Mouse (Mus musculus): Measurements from ENCODE around the gene Acox3. TPM values are rescaled to one million over a fixed set of nuclear protein-coding genes. Genes with fewer than 3 reads are reported as not detected.

Gene Acox3
- polyA plus RNA-seq, 1 experiment, result 63.0 TPM

GRCm38 (mm10) chr5:35630706-35631105 is 47.9 kb downstream of the Acox3 start:
- H3K36me3 ChIP-seq (ENCODE audit: control insufficient read depth, insufficient read depth, low read length), result no peaks in the 10 kb centered on the region

GRCm38 (mm10) chr5:35631224-35631623 is 48.4 kb downstream of the Acox3 start:
- TF ChIP-seq POLR2A (IDR thresholded peaks at IDR 0.05; ENCODE audit: low read depth, low read length) (no peak), CTCF (IDR thresholded peaks at IDR 0.05; ENCODE audit: extremely low read depth, insufficient read depth, insufficient read length, insufficient replicate concordance) (no peak)
- Histone ChIP-seq H3K27me3 (ENCODE audit: control insufficient read depth, insufficient read depth, low read length) (no peaks in the 10 kb centered on the region), H3K36me3 (ENCODE audit: control insufficient read depth, insufficient read depth, low read length) (no peaks in the 10 kb centered on the region), H3K27ac (ENCODE audit: insufficient read depth, low read length) (no peak overlapping the region), H3K4me1 (ENCODE audit: control insufficient read depth, insufficient read depth, insufficient read length) (no peaks in the 10 kb centered on the region), H3K4me3 (ENCODE audit: extremely low read depth, insufficient read depth, insufficient read length) (no peak overlapping the region)
- no peak for DNase-seq (ENCODE audit: low read depth in 1 of 2, low spot score in 2 of 2)
- WGBS, result 23% methylated on average over 3 of the region's 3 CpGs

More at GRCm38 (mm10) chr5:35630706-35631105, 47.9 kb downstream of the Acox3 start:
- H3K27ac ChIP-seq (ENCODE audit: insufficient read depth, low read length), result no peak overlapping the region
- H3K4me3 ChIP-seq (ENCODE audit: extremely low read depth, insufficient read depth, insufficient read length), result no peak overlapping the region
- TF ChIP-seq CTCF (IDR thresholded peaks at IDR 0.05; ENCODE audit: extremely low read depth, insufficient read depth, insufficient read length, insufficient replicate concordance), result no peak
- TF ChIP-seq POLR2A (IDR thresholded peaks at IDR 0.05; ENCODE audit: low read depth, low read length), result no peak
- H3K4me1 ChIP-seq (ENCODE audit: control insufficient read depth, insufficient read depth, insufficient read length), result no peaks in the 10 kb centered on the region
- H3K27me3 ChIP-seq (ENCODE audit: control insufficient read depth, insufficient read depth, low read length), result no peaks in the 10 kb centered on the region
- 79% methylated on average over 1 of the region's 1 CpGs for WGBS
- no peak for DNase-seq (ENCODE audit: low read depth in 1 of 2, low spot score in 2 of 2)

- no peak for DNase-seq (ENCODE audit: low read depth in 1 of 2, low spot score in 2 of 2)
- H3K36me3 ChIP-seq (ENCODE audit: control insufficient read depth, insufficient read depth, low read length), result no peaks in the 10 kb centered on the region
- 59% methylated on average over 5 of the region's 5 CpGs for WGBS
- H3K4me3 ChIP-seq (ENCODE audit: extremely low read depth, insufficient read depth, insufficient read length), result no peak overlapping the region
- no peaks in the 10 kb centered on the region for H3K4me1 ChIP-seq (ENCODE audit: control insufficient read depth, insufficient read depth, insufficient read length)
- TF ChIP-seq CTCF (IDR thresholded peaks at IDR 0.05; ENCODE audit: extremely low read depth, insufficient read depth, insufficient read length, insufficient replicate concordance), result no peak
- no peak for TF ChIP-seq POLR2A (IDR thresholded peaks at IDR 0.05; ENCODE audit: low read depth, low read length)
- no peak overlapping the region for H3K27ac ChIP-seq (ENCODE audit: insufficient read depth, low read length)
- no peaks in the 10 kb centered on the region for H3K27me3 ChIP-seq (ENCODE audit: control insufficient read depth, insufficient read depth, low read length)
Observed at GRCm38 (mm10) chr5:35631755-35632154, 48.9 kb downstream of the Acox3 start.

- no peaks in the 10 kb centered on the region for H3K27me3 ChIP-seq (ENCODE audit: control insufficient read depth, insufficient read depth, low read length)
- no peak for TF ChIP-seq POLR2A (IDR thresholded peaks at IDR 0.05; ENCODE audit: low read depth, low read length)
- no peak for TF ChIP-seq CTCF (IDR thresholded peaks at IDR 0.05; ENCODE audit: extremely low read depth, insufficient read depth, insufficient read length, insufficient replicate concordance)
- H3K4me3 ChIP-seq (ENCODE audit: extremely low read depth, insufficient read depth, insufficient read length), result no peak overlapping the region
- WGBS, result 93% methylated on average over 6 of the region's 6 CpGs
- H3K27ac ChIP-seq (ENCODE audit: insufficient read depth, low read length), result no peak overlapping the region
- no peak for DNase-seq (ENCODE audit: low read depth in 1 of 2, low spot score in 2 of 2)
- no peaks in the 10 kb centered on the region for H3K36me3 ChIP-seq (ENCODE audit: control insufficient read depth, insufficient read depth, low read length)
- H3K4me1 ChIP-seq (ENCODE audit: control insufficient read depth, insufficient read depth, insufficient read length), result no peaks in the 10 kb centered on the region
Observed at GRCm38 (mm10) chr5:35632841-35633240, 50.0 kb downstream of the Acox3 start.

- 82% methylated on average over 2 of the region's 2 CpGs for WGBS
- H3K4me3 ChIP-seq (ENCODE audit: extremely low read depth, insufficient read depth, insufficient read length), result no peak overlapping the region
- no peaks in the 10 kb centered on the region for H3K4me1 ChIP-seq (ENCODE audit: control insufficient read depth, insufficient read depth, insufficient read length)
- H3K27ac ChIP-seq (ENCODE audit: insufficient read depth, low read length), result no peak overlapping the region
- no peaks in the 10 kb centered on the region for H3K36me3 ChIP-seq (ENCODE audit: control insufficient read depth, insufficient read depth, low read length)
- no peaks in the 10 kb centered on the region for H3K27me3 ChIP-seq (ENCODE audit: control insufficient read depth, insufficient read depth, low read length)
- no peak for DNase-seq (ENCODE audit: low read depth in 1 of 2, low spot score in 2 of 2)
- TF ChIP-seq CTCF (IDR thresholded peaks at IDR 0.05; ENCODE audit: extremely low read depth, insufficient read depth, insufficient read length, insufficient replicate concordance) (no peak), POLR2A (IDR thresholded peaks at IDR 0.05; ENCODE audit: low read depth, low read length) (no peak)
Observed at GRCm38 (mm10) chr5:35636016-35636415, 53.2 kb downstream of the Acox3 start.

- Histone ChIP-seq H3K36me3 (ENCODE audit: control insufficient read depth, insufficient read depth, low read length) (no peaks in the 10 kb centered on the region), H3K27me3 (ENCODE audit: control insufficient read depth, insufficient read depth, low read length) (no peaks in the 10 kb centered on the region), H3K27ac (ENCODE audit: insufficient read depth, low read length) (no peak overlapping the region), H3K4me3 (ENCODE audit: extremely low read depth, insufficient read depth, insufficient read length) (no peak overlapping the region), H3K4me1 (ENCODE audit: control insufficient read depth, insufficient read depth, insufficient read length) (no peaks in the 10 kb centered on the region)
- TF ChIP-seq CTCF (IDR thresholded peaks at IDR 0.05; ENCODE audit: extremely low read depth, insufficient read depth, insufficient read length, insufficient replicate concordance) (no peak), POLR2A (IDR thresholded peaks at IDR 0.05; ENCODE audit: low read depth, low read length) (no peak)
- 85% methylated on average over 10 of the region's 10 CpGs for WGBS
- DNase-seq (ENCODE audit: low read depth in 1 of 2, low spot score in 2 of 2), result no peak
Observed at GRCm38 (mm10) chr5:35641961-35642584, 59.2 kb downstream of the Acox3 start.

GRCm38 (mm10) chr5:35643401-35644048 is 60.7 kb downstream of the Acox3 start:
- Histone ChIP-seq H3K4me1 (ENCODE audit: control insufficient read depth, insufficient read depth, insufficient read length) (no peaks in the 10 kb centered on the region), H3K4me3 (ENCODE audit: extremely low read depth, insufficient read depth, insufficient read length) (no peak overlapping the region), H3K36me3 (ENCODE audit: control insufficient read depth, insufficient read depth, low read length) (no peaks in the 10 kb centered on the region), H3K27ac (ENCODE audit: insufficient read depth, low read length) (no peak overlapping the region), H3K27me3 (ENCODE audit: control insufficient read depth, insufficient read depth, low read length) (no peaks in the 10 kb centered on the region)
- no peak for DNase-seq (ENCODE audit: low read depth in 1 of 2, low spot score in 2 of 2)
- TF ChIP-seq CTCF (IDR thresholded peaks at IDR 0.05; ENCODE audit: extremely low read depth, insufficient read depth, insufficient read length, insufficient replicate concordance), result no peak
- no peak for TF ChIP-seq POLR2A (IDR thresholded peaks at IDR 0.05; ENCODE audit: low read depth, low read length)
- WGBS, result 87% methylated on average over 9 of the region's 9 CpGs

Measured in spleen, adult 2 months (tissue).